Mouse (Mus musculus): ENCODE data around the gene Pde4b.

GRCm38 (mm10) chr4:102488000-102488399 is 400.7 kb downstream of the Pde4b start:
- TF ChIP-seq POLR2A (IDR thresholded peaks at IDR 0.05; ENCODE audit: insufficient read length, low read depth) (no peak), E2F4 (IDR thresholded peaks at IDR 0.05; ENCODE audit: insufficient read depth) (no peak), TCF3 (IDR thresholded peaks at IDR 0.05; ENCODE audit: insufficient read length, low read depth) (no peak), MYOG (IDR thresholded peaks at IDR 0.05; ENCODE audit: control insufficient read depth in 1 of 3, insufficient read depth in 1 of 3, insufficient read length in 2 of 3, low read depth in 2 of 3) (no peak), USF1 (IDR thresholded peaks at IDR 0.05; ENCODE audit: low read depth) (no peak), MYOD1 (IDR thresholded peaks at IDR 0.05; ENCODE audit: control insufficient read depth in 1 of 3, insufficient read length in 2 of 3, low read depth in 2 of 3) (no peak), TCF12 (IDR thresholded peaks at IDR 0.05; ENCODE audit: insufficient read depth, poor library complexity, severe bottlenecking) (no peak), REST (IDR thresholded peaks at IDR 0.05; ENCODE audit: insufficient read depth, insufficient read length) (no peak), SRF (IDR thresholded peaks at IDR 0.05; ENCODE audit: control insufficient read depth, insufficient read length, low read depth) (no peak), MAX (IDR thresholded peaks at IDR 0.05; ENCODE audit: low read depth) (no peak)

All from myocyte (in vitro differentiated cells).